Mouse (Mus musculus) cerebral cortex, adult 2 months (tissue): Measurements from ENCODE around the gene Ak7.

ENCODE experiments used
- WGBS: fragments of 180-500 bp; shearing (Covaris S2); methylation state at CpG from one replicate; pipeline ENCODE4 v1.1.7; 2018; 5-methylcytosine and 5-hydroxymethylcytosine counted together

The Ak7 gene

DNA sequence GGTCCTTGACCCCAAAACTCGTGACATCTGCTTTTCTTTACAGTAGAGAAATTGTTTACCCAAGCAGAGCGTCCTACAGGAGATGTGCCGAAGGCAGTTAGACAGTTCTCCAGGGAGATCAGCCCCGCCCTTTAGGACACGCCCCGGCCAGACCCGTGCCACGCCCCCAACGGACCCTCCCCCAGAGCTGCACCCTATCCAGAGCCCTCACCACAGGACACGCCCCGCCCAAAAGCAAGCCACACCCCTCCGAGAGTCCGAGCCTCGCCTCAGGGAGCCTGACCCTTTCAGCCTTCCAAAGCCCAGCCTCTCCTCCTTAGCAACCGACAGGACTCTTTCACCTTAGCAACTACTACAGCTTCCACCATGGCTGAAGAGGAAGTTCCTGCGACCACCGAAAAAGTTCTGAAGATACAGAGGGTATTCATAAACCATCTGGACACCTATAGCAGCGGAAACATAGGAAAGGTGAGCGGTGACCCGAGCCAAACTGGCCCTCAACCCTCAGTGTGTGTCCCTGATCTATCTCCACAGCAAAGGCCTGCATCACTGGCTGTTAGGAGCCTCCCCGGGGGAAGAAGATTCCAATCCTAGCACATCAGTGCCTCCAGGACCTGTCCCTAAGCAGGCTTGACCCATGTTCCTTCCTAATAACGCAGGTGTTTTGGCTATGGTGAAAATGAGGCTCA is at the start of gene Ak7:
Gene Ak7 (plus strand): TSS at position 178 of the 689 bp plus-strand sequence.
- whole genome bisulfite sequencing: 26% methylated on average over 22 of the region's 22 CpGs

GRCm38 (mm10) chr12:105676274-105676673 is 29.5 kb upstream of the Ak7 start:
- 88% methylated on average over 8 of the region's 8 CpGs for WGBS

DNA sequence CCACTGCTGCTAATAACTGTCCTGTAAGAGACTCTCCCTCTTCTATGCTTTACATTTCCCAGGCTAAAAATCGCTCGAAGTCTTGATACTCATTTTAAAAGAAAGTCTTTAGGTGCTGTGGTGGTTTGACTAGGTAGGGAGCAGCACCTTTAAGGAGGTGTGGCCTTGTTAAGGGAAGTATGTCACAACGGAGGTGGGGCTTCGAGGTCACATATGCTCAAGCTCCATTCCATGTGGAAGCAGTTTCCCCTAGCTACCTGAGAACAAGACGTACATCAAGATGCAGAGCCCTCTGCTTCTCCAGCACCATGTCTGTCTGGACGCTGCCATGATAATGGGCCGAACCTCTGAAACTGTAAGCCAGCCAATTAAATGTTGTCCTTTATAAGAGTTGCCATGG is 27.6 kb upstream of the Ak7 start:
- WGBS: 74% methylated on average over 7 of the region's 7 CpGs

DNA sequence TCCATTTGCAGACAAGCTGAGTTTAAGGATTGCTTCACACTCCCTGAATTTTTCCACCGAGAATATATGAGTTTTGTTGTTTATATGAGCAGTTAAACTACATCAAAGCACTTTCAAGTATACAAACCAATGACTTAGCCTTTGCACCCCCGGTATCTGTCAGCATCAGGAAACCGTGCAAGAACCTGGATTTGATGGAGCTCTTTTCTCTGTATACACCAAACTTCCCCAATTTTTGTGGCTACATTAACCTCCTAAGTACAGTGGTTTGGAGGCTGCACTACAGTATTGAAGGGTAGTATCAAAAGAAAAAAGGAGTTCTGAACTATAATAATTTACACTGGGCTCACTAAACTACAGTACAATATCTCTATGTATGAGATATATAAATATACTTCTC is 27.0 kb upstream of the Ak7 start:
- 54% methylated on average over 3 of the region's 3 CpGs for WGBS

GRCm38 (mm10) chr12:105683933-105684901 is 21.6 kb upstream of the Ak7 start, which contains the start of gene Gskip:
Gskip (plus strand) TSS chr12:105684829.
- 1% methylated on average over 41 of the region's 41 CpGs for WGBS

GRCm38 (mm10) chr12:105685001-105685691 is 20.6 kb upstream of the Ak7 start, which contains the start of gene Atg2b:
Atg2b (minus strand) TSS chr12:105685211.
- WGBS: under 1% methylated on average over 73 of the region's 73 CpGs

GRCm38 (mm10) chr12:105686791-105687190 is 19.0 kb upstream of the Ak7 start:
- 68% methylated on average over 3 of the region's 3 CpGs for WGBS

DNA sequence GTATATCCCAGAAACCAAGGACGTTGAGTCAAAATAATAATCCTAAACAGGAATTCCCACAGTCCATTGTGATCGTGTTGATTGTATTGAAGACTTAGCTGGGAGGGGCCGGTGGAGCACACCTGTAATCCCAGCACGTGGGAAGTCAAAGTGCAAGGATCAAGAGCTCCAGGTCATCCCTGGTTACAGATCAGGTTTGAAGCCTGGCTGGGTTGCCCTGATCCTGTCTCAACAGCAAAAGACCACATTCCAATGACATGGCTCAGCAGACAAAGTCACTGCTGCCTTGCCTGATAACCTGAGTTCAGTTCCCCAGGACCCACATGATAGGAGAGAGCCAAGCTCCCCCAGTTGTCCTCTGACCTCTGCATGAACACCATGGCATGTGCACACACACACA is 18.4 kb upstream of the Ak7 start:
- WGBS: 79% methylated on average over 4 of the region's 4 CpGs

DNA sequence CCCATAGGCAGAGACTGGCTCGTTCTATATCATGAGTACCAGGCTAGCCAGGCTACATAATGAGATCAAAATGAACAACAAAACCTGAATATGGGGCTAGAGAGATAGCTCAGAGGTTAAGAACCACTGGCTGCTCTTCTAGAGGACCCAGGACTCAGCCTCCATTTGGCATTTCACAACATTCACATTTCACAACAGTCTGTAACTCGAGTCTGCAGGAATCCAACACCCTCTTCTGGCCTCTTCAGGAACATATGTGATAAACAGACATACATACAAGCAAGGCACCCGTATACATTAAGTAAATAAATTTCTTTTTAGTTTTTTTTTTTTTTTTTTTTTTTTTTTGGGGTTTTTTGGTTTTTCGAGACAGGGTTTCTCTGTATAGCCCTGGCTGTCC is 17.2 kb upstream of the Ak7 start:
- 75% methylated on average over 4 of the region's 4 CpGs for WGBS

DNA sequence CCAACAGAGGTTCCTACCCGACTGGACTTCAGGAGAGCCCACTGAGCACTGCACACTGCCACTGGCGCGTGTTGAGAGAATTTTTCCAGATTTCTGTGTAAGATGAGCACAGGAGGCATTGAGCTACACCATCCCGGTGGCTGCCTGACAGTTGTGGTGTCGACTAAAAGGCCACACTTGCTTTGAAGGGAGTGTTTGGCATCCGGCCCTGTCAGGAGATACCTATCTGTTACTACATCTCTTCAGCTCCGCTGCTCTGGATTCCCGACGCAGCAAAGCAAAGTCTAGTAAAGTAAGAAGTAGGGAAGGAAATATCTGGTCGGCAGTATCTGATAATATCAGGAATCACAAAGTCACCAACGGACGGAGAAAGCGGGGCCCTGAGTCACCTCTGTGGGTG is 16.3 kb upstream of the Ak7 start:
- WGBS: 95% methylated on average over 13 of the region's 13 CpGs

- WGBS: 83% methylated on average over 2 of the region's 2 CpGs
Measured at GRCm38 (mm10) chr12:105694021-105694420, 11.8 kb upstream of the Ak7 start.

DNA sequence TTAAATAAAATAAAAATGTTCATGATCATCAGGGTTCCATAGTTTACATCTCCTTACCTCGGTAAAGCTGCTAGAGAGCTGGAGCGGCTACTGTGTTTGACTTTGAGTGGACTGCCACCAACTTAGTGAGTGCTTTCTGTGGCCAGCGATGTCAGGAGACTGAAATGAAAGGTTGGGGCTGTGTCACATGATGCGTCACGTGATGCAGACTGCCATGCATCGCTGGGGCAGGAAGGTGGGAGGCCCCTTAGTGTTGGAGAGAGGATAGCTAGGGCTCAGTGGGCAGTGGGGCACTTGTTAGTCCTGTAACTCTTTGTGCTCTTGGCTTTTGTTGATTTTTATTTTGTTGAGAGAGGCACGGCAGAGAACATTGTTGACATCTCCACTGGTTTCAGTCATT is 9.9 kb upstream of the Ak7 start:
- WGBS: 87% methylated on average over 7 of the region's 7 CpGs

- 84% methylated on average over 8 of the region's 8 CpGs for WGBS
Measured at GRCm38 (mm10) chr12:105697104-105697780, 8.5 kb upstream of the Ak7 start.

- WGBS: 91% methylated on average over 12 of the region's 12 CpGs
Measured at GRCm38 (mm10) chr12:105700433-105700832, 5.3 kb upstream of the Ak7 start.

- WGBS: 75% methylated on average over 17 of the region's 17 CpGs
Measured at GRCm38 (mm10) chr12:105718616-105719015, 12.8 kb downstream of the Ak7 start.

DNA sequence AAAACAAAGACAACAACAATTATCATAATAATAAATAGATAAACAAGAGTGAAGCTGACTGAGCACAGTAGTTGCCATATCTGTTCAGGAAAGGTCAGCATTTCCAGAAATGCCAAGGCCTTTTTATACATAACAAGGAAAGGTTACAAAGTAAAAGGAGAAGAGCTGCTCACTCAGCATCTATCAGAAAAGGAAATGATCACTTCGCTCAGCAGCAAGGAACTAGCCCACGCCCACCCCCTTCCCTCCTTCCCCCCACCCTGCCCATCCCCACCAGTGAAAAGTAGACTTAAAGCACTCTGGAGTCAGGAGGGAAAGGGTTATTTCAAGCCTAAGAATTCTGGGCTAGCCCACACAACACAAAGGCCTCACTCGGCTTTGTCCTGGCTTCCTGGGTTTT is 14.4 kb downstream of the Ak7 start:
- WGBS: 74% methylated on average over 3 of the region's 3 CpGs

- 47% methylated on average over 14 of the region's 14 CpGs for WGBS
Measured at GRCm38 (mm10) chr12:105721452-105722132, 15.8 kb downstream of the Ak7 start.

DNA sequence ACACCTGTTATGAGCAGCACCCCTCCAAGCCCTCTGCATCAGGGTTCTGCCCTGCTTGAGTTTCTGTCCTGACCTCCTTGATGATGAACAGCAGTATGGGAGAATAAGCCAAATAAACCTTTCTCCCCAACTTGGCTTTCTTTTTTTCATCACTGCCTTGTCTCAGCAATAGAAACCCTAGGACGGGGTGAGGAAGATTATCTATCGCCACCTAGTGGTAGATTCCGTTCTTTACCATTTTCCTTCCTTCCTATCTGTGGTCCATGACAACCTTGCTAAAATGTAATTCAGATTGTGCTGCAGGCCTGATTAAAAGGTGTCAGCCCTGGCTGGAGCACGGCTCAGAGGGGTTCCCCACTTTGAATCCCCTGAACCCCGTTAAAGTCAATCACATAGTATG is 16.9 kb downstream of the Ak7 start:
- WGBS: 3% methylated on average over 5 of the region's 5 CpGs

DNA sequence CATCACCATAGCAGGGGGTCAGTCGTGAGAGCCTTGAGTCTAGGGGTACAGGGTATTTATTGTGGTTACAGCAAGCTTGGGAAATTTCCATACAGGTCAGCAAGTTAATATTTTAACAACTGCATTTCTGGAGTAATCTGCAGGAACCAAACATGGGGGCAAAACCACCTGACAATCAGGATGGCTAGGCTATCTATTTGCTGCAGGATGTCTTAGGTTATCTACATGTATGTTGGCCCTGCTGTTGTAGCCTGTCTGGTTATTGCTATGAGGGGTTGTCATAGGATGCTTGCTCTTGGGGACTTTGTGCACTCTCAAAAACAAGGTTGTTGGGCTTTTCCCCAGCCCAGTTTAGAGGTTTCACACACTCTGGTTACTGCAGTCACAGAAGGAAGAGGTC is 18.8 kb downstream of the Ak7 start:
- WGBS: 54% methylated on average over 1 of the region's 1 CpGs

GRCm38 (mm10) chr12:105725736-105726135 is 20.0 kb downstream of the Ak7 start:
- 81% methylated on average over 13 of the region's 13 CpGs for whole genome bisulfite sequencing

DNA sequence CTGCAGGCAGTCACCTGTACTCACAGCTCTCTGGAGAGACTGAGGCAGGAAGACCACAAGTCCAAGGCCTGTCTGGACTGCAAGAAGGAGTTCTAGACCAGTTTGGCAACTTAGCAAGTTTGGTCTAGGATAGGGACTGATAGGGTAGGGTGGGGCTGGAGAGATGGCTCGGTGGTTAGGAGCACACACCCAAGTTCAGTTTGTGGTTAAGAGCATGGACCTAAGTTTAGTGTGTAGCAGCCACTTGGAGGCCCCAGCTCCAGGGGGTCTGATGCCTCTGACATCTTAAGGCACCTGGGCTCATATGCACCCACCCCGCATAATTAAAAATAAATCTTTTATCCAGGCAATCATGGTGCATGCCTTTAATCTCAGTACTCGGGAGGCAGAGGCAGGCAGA is 21.5 kb downstream of the Ak7 start:
- WGBS: 90% methylated on average over 3 of the region's 3 CpGs
